Mouse (Mus musculus): ENCODE data around the gene Pogk. TPM values are rescaled to one million over a fixed set of nuclear protein-coding genes. Genes with fewer than 3 reads are reported as not detected.

Pogk gene
- polyA plus RNA-seq (2016; fragmentation: Nextera tagmentation; extraction: Ambion mirVana): 30.5 and 31.0 TPM in 2 replicates

DNA sequence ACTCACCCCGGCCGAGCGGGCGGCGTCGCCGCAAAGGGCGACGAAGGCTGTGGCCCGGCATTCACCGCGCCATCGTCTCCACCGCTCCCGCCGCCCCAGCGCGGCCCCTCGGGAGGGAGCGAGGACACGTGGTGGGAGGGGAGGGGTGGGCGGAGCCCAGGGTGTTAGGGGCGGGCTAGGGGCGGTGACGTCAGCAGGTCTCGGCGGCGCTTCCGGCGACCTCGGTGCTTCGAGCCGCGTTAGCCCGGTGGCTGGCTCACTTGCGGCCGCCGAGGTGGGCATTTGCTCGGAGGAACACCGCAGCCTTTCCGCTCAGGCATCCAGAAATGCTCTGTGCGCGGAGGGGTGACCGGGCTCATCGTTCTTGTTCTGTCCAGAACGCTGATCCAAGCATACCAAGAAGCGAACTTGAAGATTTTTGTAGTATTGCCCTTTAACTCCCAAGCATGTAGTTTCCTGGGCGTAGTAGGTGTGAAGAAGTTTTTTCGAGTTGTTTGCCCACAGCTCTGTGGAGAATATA, at the start of gene Pogk:
TSS of gene Pogk (minus strand) at position 163 of the 520 bp plus-strand sequence.
- DNase-seq (ENCODE audit: extremely low spot score, low spot score): peak; percentile 87

DNA sequence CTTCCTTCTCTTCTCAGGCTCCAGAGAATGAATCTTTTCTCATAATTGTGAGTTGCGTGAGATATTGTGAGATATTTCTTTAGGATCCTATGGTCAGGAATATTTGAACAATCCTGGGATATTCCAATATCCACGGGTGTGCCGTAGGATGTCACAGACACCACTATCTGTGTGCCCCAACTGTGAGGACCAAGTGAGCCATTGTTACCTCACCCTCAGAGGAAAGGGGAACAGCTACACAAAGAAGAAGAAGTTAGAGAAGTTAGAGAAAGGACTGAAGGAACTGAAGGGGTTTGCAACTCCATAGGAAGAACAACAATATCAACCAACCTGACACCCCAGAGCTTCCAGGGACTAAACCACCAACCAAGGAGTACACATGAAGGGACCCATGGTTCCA, 32.3 kb upstream of the Pogk start:
- H3K9me3 ChIP-seq: no peaks in the 10 kb centered on the region
- WGBS: 89% methylated on average over 3 of the region's 3 CpGs
- no peak overlapping the region for H3K27ac ChIP-seq

More for the DNA sequence above, at the start of gene Pogk:
- Histone ChIP-seq H3K4me1 (peaks cover 21% of the 10 kb centered on the region), H3K27me3 (ENCODE audit: poor library complexity, severe bottlenecking) (0 out of 2 replicates have a peak, but pooled peaks cover 7% of the 10 kb centered on the region), H3K36me3 (replicated peaks) (peaks cover 36% of the 10 kb centered on the region), H3K4me3 (peak within 1 kb of the TSS; percentile 82), H3K27ac (peak within 1 kb of the TSS; percentile 98), H3K9me3 (peaks cover 12% of the 10 kb centered on the region)
- 8% methylated on average over 48 of the region's 49 CpGs for WGBS

DNA sequence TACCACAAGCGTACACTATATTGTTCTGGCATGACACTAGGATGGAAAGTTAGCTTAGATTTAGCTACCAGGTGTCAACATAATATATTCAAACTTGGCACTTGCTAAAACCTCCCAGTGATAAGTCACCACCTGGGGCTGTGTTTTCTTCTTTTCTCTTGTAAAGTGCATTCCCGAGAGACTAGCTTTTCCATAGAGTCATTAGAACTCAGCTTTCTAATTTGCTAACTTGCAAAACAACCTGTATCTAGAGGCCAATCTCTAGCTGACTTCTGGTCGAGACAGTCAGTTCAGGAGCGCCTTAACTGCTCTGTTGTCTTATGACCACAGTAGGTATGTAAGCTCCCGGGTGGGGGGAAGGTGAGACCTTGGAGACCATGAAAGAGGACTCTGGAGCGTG, 29.8 kb upstream of the Pogk start:
- Histone ChIP-seq H3K27me3 (ENCODE audit: poor library complexity, severe bottlenecking) (no peaks in the 10 kb centered on the region), H3K27ac (no peak overlapping the region), H3K9me3 (no peaks in the 10 kb centered on the region), H3K36me3 (replicated peaks) (no peaks in the 10 kb centered on the region), H3K4me3 (no peak overlapping the region), H3K4me1 (no peaks in the 10 kb centered on the region)
- no peak for DNase-seq (ENCODE audit: extremely low spot score, low spot score)
- WGBS: 75% methylated on average over 6 of the region's 6 CpGs

More for the DNA sequence above, 32.3 kb upstream of the Pogk start:
- Histone ChIP-seq H3K4me1 (no peaks in the 10 kb centered on the region), H3K4me3 (no peak overlapping the region), H3K36me3 (replicated peaks) (no peaks in the 10 kb centered on the region), H3K27me3 (ENCODE audit: poor library complexity, severe bottlenecking) (no peaks in the 10 kb centered on the region)
- no peak for DNase-seq (ENCODE audit: extremely low spot score, low spot score)

DNA sequence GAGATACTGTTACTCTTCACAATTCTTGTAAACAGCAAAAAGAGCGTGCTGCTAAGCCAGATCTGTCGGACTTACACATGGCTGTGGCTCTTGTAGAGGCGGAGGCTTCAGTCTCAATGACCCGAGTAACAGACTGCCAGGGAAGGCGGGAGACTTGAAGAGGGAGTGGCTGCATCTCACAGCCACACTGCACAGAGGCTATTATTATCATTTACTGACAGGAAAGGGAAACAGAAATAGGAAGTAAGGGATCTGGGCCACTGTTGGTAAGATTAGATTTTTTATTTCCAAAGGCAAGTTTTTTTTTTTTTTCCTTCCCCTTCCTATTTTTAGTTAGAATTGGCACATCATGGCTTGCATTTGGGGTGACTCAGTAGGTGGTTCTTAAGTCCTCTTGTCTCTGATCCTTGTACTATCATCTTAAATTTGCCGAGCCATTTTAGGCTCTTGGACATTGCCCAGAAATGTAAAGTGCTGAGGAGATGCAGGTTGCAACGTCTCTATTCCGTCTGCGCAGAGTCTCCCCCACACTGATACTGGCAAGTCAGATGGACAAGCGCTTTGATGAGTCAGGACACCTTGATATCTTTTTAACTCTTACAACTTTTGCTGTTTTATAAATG, 20.3 kb upstream of the Pogk start:
- H3K27ac ChIP-seq: no peak overlapping the region
- 73% methylated on average over 10 of the region's 10 CpGs for WGBS
- DNase-seq (ENCODE audit: extremely low spot score, low spot score): no peak
- H3K9me3 ChIP-seq: no peaks in the 10 kb centered on the region
- H3K4me1 ChIP-seq: no peaks in the 10 kb centered on the region
- no peaks in the 10 kb centered on the region for H3K36me3 ChIP-seq (replicated peaks)
- H3K4me3 ChIP-seq: no peak overlapping the region
- no peaks in the 10 kb centered on the region for H3K27me3 ChIP-seq (ENCODE audit: poor library complexity, severe bottlenecking)

DNA sequence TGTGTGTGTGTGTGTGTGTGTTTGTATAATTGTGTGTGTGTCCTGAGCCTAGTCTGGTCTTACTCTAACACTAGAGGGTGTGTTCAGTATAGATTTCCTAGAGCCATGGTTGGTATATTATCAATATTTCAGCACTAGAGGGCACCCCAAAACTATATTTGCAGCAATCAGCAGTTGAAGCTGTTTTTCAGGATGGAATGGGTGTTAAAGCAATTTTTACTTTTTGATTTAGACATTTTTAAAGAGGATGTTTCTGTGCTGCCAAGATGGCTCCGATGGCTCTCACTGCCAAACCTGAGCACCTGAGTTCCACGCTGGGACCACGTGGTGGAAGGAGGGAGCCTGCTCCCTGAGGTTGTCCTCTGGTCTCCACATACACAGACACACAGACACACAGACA, 19.4 kb upstream of the Pogk start:
- H3K27me3 ChIP-seq (ENCODE audit: poor library complexity, severe bottlenecking): no peaks in the 10 kb centered on the region
- H3K4me3 ChIP-seq: no peak overlapping the region
- H3K36me3 ChIP-seq (replicated peaks): no peaks in the 10 kb centered on the region
- WGBS: 89% methylated on average over 3 of the region's 3 CpGs
- no peaks in the 10 kb centered on the region for H3K9me3 ChIP-seq
- no peak for DNase-seq (ENCODE audit: extremely low spot score, low spot score)
- H3K4me1 ChIP-seq: no peaks in the 10 kb centered on the region
- no peak overlapping the region for H3K27ac ChIP-seq

DNA sequence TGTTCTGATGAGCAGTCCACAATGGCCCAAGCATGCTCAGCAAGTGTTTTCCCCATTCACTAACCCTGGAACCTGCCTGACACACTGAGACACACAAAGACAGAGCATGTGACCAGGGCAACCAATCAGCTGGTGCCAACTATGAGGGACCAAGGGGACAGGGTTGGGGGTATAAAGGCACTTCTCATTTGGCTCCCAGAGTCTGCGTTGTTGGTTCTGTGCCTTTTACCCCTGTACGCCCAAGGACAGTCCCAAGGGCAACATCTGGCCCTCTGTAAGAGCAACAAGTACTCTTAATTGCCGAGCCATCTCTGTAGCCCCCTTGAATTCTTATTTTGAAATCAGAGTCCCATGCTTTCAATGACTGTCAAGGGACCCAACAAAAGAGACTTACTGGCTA, 2.6 kb upstream of the Pogk start:
- H3K4me1 ChIP-seq: peaks cover 21% of the 10 kb centered on the region
- H3K27ac ChIP-seq: no peak overlapping the region
- H3K36me3 ChIP-seq (replicated peaks): peaks cover 11% of the 10 kb centered on the region
- DNase-seq (ENCODE audit: extremely low spot score, low spot score): no peak
- H3K27me3 ChIP-seq (ENCODE audit: poor library complexity, severe bottlenecking): 0 out of 2 replicates have a peak, but pooled peaks cover 7% of the 10 kb centered on the region
- H3K4me3 ChIP-seq: no peak overlapping the region
- H3K9me3 ChIP-seq: peaks cover 12% of the 10 kb centered on the region
- WGBS: 90% methylated on average over 3 of the region's 3 CpGs

DNA sequence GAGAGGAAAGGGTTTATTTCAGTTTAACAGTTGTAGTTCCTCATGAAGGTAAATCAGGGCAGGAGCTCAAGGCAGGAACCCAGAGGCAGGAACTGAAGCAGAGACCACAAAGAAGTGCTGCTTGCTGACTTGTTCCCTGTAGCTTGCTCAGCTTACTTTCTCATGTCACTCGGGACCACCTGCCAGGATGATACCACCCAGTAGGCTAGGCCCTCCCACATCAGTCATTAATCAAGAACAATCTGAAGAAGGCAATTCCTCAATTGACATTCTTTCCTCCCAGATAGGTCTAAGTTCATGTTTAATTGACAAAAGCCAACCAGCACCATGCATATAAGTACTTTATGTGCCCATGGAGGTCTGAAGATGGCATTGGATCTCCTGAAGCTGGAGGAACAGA, 1.9 kb upstream of the Pogk start:
- no peak overlapping the region for H3K27ac ChIP-seq
- H3K4me3 ChIP-seq: no peak overlapping the region
- peaks cover 18% of the 10 kb centered on the region for H3K36me3 ChIP-seq (replicated peaks)
- H3K9me3 ChIP-seq: peaks cover 12% of the 10 kb centered on the region
- peaks cover 21% of the 10 kb centered on the region for H3K4me1 ChIP-seq
- no peak for DNase-seq (ENCODE audit: extremely low spot score, low spot score)
- 82% methylated on average over 1 of the region's 1 CpGs for WGBS
- H3K27me3 ChIP-seq (ENCODE audit: poor library complexity, severe bottlenecking): 0 out of 2 replicates have a peak, but pooled peaks cover 7% of the 10 kb centered on the region

DNA sequence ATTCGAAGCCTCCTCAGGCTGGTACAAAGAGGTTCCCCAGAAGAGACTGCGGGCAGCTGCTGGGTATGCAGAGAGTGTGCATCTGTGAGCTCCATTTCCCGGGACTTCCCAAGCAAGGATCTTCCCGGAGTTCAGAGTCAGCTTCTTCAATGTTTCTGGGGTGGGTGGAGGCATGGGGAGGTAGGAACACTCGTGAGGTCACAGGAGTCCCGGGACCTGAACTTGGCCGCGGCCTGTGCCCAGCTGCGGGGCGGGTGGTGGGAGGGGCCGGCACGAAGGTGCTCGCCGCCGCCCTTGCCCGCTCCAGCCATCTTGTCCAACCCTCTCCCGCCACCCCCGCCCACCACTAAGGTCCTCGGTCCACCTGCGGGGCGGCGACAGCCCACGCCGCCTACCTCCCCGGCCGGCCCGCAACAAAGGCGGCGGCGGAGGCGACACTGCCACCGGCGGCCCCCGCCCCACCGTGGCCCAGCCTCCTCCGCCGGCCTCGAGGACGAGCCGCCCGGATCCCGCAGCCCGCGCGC, 424 bp downstream of the Pogk start:
- peak overlapping the region; percentile 82 for H3K4me3 ChIP-seq
- H3K36me3 ChIP-seq (replicated peaks): peaks cover 41% of the 10 kb centered on the region
- H3K4me1 ChIP-seq: peaks cover 21% of the 10 kb centered on the region
- peak overlapping the region; percentile 98 for H3K27ac ChIP-seq
- DNase-seq (ENCODE audit: extremely low spot score, low spot score): peak; percentile 65
- 0 out of 2 replicates have a peak, but pooled peaks cover 7% of the 10 kb centered on the region for H3K27me3 ChIP-seq (ENCODE audit: poor library complexity, severe bottlenecking)
- peaks cover 12% of the 10 kb centered on the region for H3K9me3 ChIP-seq
- WGBS: 3% methylated on average over 44 of the region's 45 CpGs

DNA sequence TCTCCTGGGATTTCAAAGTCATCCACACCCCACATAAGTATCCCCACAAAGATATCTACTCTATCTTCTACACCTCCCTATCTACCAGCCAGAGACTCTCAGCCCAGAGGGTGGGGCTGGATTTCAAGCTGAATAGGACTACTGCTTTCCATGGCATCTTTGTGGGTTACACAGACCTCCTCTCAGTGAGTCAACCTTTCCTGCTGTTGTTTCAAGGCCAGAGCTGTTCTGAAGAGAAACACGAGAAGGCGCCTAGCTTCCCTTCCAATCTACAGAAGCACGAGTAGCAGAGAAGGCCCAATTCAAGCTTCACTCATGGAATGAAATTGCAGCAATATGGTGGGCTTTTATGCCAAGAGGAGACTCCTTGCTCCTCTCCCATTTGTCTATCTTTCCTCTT, 5.8 kb downstream of the Pogk start:
- WGBS: 91% methylated on average over 3 of the region's 3 CpGs
- H3K36me3 ChIP-seq (replicated peaks): peaks cover 95% of the 10 kb centered on the region

DNA sequence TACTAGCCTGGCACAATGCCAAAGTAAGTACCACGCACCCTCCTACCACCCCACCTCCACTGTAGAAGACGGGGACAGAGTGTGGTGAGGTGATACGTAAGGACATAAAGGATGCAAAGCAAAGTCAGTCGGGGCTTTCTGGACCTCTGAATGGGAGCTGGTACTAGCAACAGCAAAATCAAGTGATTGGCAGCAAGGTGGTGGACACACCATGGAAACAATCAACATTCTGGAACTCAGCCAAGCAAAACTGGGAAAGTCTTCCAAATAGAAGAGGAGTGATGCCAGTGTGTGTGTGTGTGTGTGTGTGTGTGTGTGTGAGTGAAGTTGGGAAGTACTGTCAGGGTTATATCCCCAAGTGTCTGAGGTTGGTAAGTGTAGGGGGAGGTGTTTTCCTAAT, 7.7 kb downstream of the Pogk start:
- Histone ChIP-seq H3K36me3 (replicated peaks) (peaks cover 100% of the 10 kb centered on the region), H3K9me3 (no peaks in the 10 kb centered on the region), H3K4me1 (no peaks in the 10 kb centered on the region), H3K27ac (no peak overlapping the region), H3K27me3 (ENCODE audit: poor library complexity, severe bottlenecking) (no peaks in the 10 kb centered on the region), H3K4me3 (no peak overlapping the region)
- no peak for DNase-seq (ENCODE audit: extremely low spot score, low spot score)
- 93% methylated on average over 4 of the region's 4 CpGs for WGBS

More for the DNA sequence above, 5.8 kb downstream of the Pogk start:
- Histone ChIP-seq H3K9me3 (no peaks in the 10 kb centered on the region), H3K27ac (no peak overlapping the region), H3K27me3 (ENCODE audit: poor library complexity, severe bottlenecking) (no peaks in the 10 kb centered on the region), H3K4me3 (no peak overlapping the region), H3K4me1 (peaks cover 10% of the 10 kb centered on the region)
- DNase-seq (ENCODE audit: extremely low spot score, low spot score): no peak

DNA sequence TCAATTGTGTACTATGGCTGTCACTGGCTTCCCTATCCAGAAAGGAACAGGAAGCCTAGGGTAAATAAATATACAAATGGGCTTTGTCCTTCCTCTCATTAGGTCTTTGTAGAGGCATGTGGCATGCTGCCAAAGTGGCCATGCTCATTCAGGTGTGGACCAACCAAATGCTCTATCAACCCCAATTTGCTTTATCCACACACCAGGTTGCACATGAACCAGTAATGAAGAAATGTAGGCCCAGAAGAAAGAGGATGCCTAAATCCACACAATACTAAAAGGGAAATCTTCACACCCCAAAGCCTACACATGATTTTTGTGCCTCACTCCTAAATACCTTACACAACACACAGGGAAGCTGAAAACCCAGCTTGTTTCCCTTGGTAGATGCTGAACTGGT, 8.2 kb downstream of the Pogk start:
- no peaks in the 10 kb centered on the region for H3K4me1 ChIP-seq
- no peak for DNase-seq (ENCODE audit: extremely low spot score, low spot score)
- peaks cover 100% of the 10 kb centered on the region for H3K36me3 ChIP-seq (replicated peaks)
- H3K27me3 ChIP-seq (ENCODE audit: poor library complexity, severe bottlenecking): no peaks in the 10 kb centered on the region
- H3K4me3 ChIP-seq: no peak overlapping the region
- no peaks in the 10 kb centered on the region for H3K9me3 ChIP-seq
- H3K27ac ChIP-seq: no peak overlapping the region

DNA sequence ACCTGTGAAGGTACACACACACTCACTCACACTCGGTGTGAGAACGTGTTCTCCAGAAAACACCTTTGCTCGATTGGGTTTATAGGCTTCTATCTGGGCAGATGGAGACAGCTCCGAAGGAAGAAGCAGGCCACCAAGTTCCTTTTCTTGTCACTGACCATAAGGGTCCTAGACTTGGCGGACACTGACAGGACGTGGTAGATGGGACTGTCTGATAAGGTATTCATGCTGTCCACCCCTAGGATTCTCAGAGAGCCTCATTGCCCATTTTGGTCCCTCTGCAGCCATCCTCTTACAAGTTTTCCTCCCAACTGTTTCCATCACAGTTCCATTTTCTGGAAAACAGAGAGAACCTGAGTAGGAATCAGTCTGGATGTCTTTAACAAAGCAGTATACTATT, 13.3 kb downstream of the Pogk start:
- DNase-seq (ENCODE audit: extremely low spot score, low spot score): no peak
- 93% methylated on average over 6 of the region's 6 CpGs for WGBS
- H3K36me3 ChIP-seq (replicated peaks): peaks cover 100% of the 10 kb centered on the region
- no peak overlapping the region for H3K4me3 ChIP-seq
- H3K4me1 ChIP-seq: no peaks in the 10 kb centered on the region
- H3K27me3 ChIP-seq (ENCODE audit: poor library complexity, severe bottlenecking): no peaks in the 10 kb centered on the region
- H3K27ac ChIP-seq: no peak overlapping the region
- no peaks in the 10 kb centered on the region for H3K9me3 ChIP-seq

DNA sequence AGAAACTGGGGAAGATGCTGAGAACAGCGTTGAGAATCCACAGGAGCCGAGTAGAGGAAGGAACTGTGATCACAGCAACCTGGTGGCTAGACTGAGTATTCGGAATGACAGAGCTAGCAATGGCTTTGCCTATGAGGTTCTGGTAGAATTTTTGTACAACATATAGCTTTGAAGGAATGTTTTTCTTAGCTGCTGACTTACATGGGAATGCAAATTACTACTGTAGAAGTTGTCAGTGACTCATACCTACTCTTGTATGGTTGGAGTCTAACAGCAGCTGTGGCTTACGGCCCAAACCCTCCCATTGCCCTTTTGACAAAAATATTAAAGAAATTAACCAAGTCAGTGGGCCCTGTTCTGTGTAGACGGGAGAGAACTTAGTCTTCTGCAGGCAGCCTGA, 14.0 kb downstream of the Pogk start:
- Histone ChIP-seq H3K36me3 (replicated peaks) (peaks cover 100% of the 10 kb centered on the region), H3K4me1 (no peaks in the 10 kb centered on the region), H3K9me3 (no peaks in the 10 kb centered on the region), H3K27ac (no peak overlapping the region), H3K4me3 (no peak overlapping the region), H3K27me3 (ENCODE audit: poor library complexity, severe bottlenecking) (no peaks in the 10 kb centered on the region)
- no peak for DNase-seq (ENCODE audit: extremely low spot score, low spot score)
- WGBS: 91% methylated on average over 5 of the region's 5 CpGs
